ENCODE assay signal across 19 mouse cellular contexts in genomic region chr3:127126220-127126619, GRCm38 (mm10).
DNase-seq lines count a peak whose midpoint lies in the region; ATAC-seq and TF ChIP-seq lines count a peak whose summit lies in the region.
"Had no signal": no experiment of that assay in that cellular context is flagged by ENCODE, and none has a peak within 500 bp of the region (broad histone marks: within the 10 kb centered on the region; RNA-seq: fewer than 3 reads in every experiment).

No protein-coding gene starts in this region.

- H3K9ac ChIP-seq in liver, postnatal 0 days (replicated peaks), result no peak overlapping the region
- no peak overlapping the region for H3K9ac ChIP-seq in liver, embryonic 12.5 days
- H3K9ac ChIP-seq in lung, postnatal 0 days (replicated peaks; ENCODE audit: low read depth), result no peak overlapping the region
- H3K9ac ChIP-seq in stomach, embryonic 16.5 days (ENCODE audit: low read length), result no peak overlapping the region
- H3K9ac ChIP-seq: embryonic facial prominence, embryonic 15.5 days; heart, embryonic 12.5 days; hindbrain, embryonic 14.5 days had no signal

- intact Hi-C loops in gastrocnemius, adult 2 months (cut with DNase I), result no loop called here

- no peaks in the 10 kb centered on the region for H3K36me3 ChIP-seq in liver, postnatal 0 days (replicated peaks; ENCODE audit: insufficient read depth, low read length)
- no peaks in the 10 kb centered on the region for H3K36me3 ChIP-seq in liver, embryonic 12.5 days
- H3K36me3 ChIP-seq in lung, postnatal 0 days (ENCODE audit: insufficient read depth, low read length), result no peaks in the 10 kb centered on the region
- no peaks in the 10 kb centered on the region for H3K36me3 ChIP-seq in stomach, embryonic 16.5 days (ENCODE audit: control insufficient read depth, insufficient read depth, low read length)
- H3K36me3 ChIP-seq: embryonic facial prominence, embryonic 15.5 days; forebrain, embryonic 10.5 days; heart, embryonic 12.5 days; hindbrain, embryonic 10.5 days had no signal

- WGBS in liver, postnatal 0 days (ENCODE audit: insufficient replicate concordance), result 50% methylated on average over 3 of the region's 3 CpGs
- 53% methylated on average over 3 of the region's 3 CpGs for WGBS in liver, embryonic 12.5 days (ENCODE audit: insufficient replicate concordance)
- WGBS in lung, postnatal 0 days, result 17% methylated on average over 3 of the region's 3 CpGs
- 32% methylated on average over 3 of the region's 3 CpGs for WGBS in stomach, embryonic 16.5 days

- H3K27ac ChIP-seq in gastrocnemius, adult 2 months, result peak overlapping the region; percentile 20; the same call in 1 of the 2 replicates
- 0 out of 2 replicates have a peak overlapping the region, but pooled peaks have one; percentile 2 for H3K27ac ChIP-seq in liver, postnatal 0 days (ENCODE audit: low read depth)
- no peak overlapping the region for H3K27ac ChIP-seq in liver, embryonic 12.5 days
- no peak overlapping the region for H3K27ac ChIP-seq in lung, postnatal 0 days (ENCODE audit: low read length)
- H3K27ac ChIP-seq in stomach, embryonic 16.5 days (ENCODE audit: low read length), result peak overlapping the region; percentile 29
- H3K27ac ChIP-seq: embryonic facial prominence, embryonic 15.5 days; forebrain, embryonic 10.5 days; hindbrain, embryonic 10.5 days; hindbrain, embryonic 14.5 days had no signal

- no peak for ATAC-seq in liver, postnatal 0 days
- ATAC-seq in liver, embryonic 12.5 days, result no peak
- no peak for ATAC-seq in lung, postnatal 0 days
- no peak for ATAC-seq in stomach, embryonic 16.5 days (ENCODE audit: insufficient read depth, low FRiP score)
- ATAC-seq: forebrain, embryonic 14.5 days had no signal

- no peak for DNase-seq in gastrocnemius, adult 2 months
- DNase-seq in gastrocnemius, adult 8-10 months (ENCODE audit: low spot score in 2 of 2), result no peak
- no peak for DNase-seq in liver, postnatal 0 days
- peak; percentile 10 for DNase-seq in lung, postnatal 0 days (ENCODE audit: low spot score)
- no peak for DNase-seq in lung, postnatal 14 days
- no peak for DNase-seq in cerebellum, adult 9-11 months
- DNase-seq: adrenal gland, postnatal 14 days; cerebellum, adult 18-20 months; cerebellum, postnatal 10 days; gastrocnemius, postnatal 25 days had no signal

- H3K4me1 ChIP-seq in liver, postnatal 0 days (ENCODE audit: insufficient read depth), result peaks cover 2% of the 10 kb centered on the region; the same call in 1 of the 2 replicates
- H3K4me1 ChIP-seq in liver, embryonic 12.5 days, result no peaks in the 10 kb centered on the region
- H3K4me1 ChIP-seq in lung, postnatal 0 days (ENCODE audit: insufficient read depth, low read depth, low read length), result peaks cover 5% of the 10 kb centered on the region; the same call in 1 of the 2 replicates
- peaks cover 21% of the 10 kb centered on the region for H3K4me1 ChIP-seq in stomach, embryonic 16.5 days (ENCODE audit: control insufficient read depth, insufficient read depth, low read length)

- no peak overlapping the region for H3K4me2 ChIP-seq in liver, postnatal 0 days (ENCODE audit: low read depth, low read length)
- H3K4me2 ChIP-seq in liver, embryonic 12.5 days, result no peak overlapping the region
- no peak overlapping the region for H3K4me2 ChIP-seq in lung, postnatal 0 days (replicated peaks; ENCODE audit: low read depth, low read length)
- H3K4me2 ChIP-seq in stomach, embryonic 16.5 days (ENCODE audit: low read depth, low read length), result no peak overlapping the region
- H3K4me2 ChIP-seq: embryonic facial prominence, embryonic 15.5 days; heart, embryonic 12.5 days; hindbrain, embryonic 14.5 days had no signal

- TF ChIP-seq CTCF in gastrocnemius, adult 2 months (IDR thresholded peaks at IDR 0.05), result no peak
- no peak for TF ChIP-seq CTCF in liver, postnatal 0 days (IDR thresholded peaks at IDR 0.05; ENCODE audit: low read depth)
- TF ChIP-seq CTCF in lung, postnatal 0 days (IDR thresholded peaks at IDR 0.05), result no peak

- no peak for TF ChIP-seq EP300 in liver, postnatal 0 days (IDR thresholded peaks at IDR 0.05; ENCODE audit: low read depth)
- no peak for TF ChIP-seq EP300 in lung, postnatal 0 days (IDR thresholded peaks at IDR 0.05)

- no peaks in the 10 kb centered on the region for H3K27me3 ChIP-seq in liver, postnatal 0 days (ENCODE audit: insufficient read depth, low read length)
- H3K27me3 ChIP-seq in liver, embryonic 12.5 days (replicated peaks), result no peaks in the 10 kb centered on the region
- no peaks in the 10 kb centered on the region for H3K27me3 ChIP-seq in lung, postnatal 0 days (replicated peaks; ENCODE audit: insufficient read depth, low read length)
- no peaks in the 10 kb centered on the region for H3K27me3 ChIP-seq in stomach, embryonic 16.5 days (ENCODE audit: control insufficient read depth, insufficient read depth, low read length)
- H3K27me3 ChIP-seq: embryonic facial prominence, embryonic 15.5 days; heart, embryonic 12.5 days had no signal

- H3K4me3 ChIP-seq in gastrocnemius, adult 2 months, result no peak overlapping the region
- no peak overlapping the region for H3K4me3 ChIP-seq in liver, postnatal 0 days (ENCODE audit: low read depth, low read length)
- H3K4me3 ChIP-seq in liver, embryonic 12.5 days, result no peak overlapping the region
- H3K4me3 ChIP-seq in lung, postnatal 0 days (ENCODE audit: low read depth, low read length), result no peak overlapping the region
- no peak overlapping the region for H3K4me3 ChIP-seq in stomach, embryonic 16.5 days (replicated peaks; ENCODE audit: low read length)
- H3K4me3 ChIP-seq: embryonic facial prominence, embryonic 15.5 days; erythroblast, embryonic 14.5 days; forebrain, embryonic 10.5 days; heart, embryonic 12.5 days; hindbrain, embryonic 10.5 days had no signal

- no peaks in the 10 kb centered on the region for H3K9me3 ChIP-seq in liver, postnatal 0 days (ENCODE audit: low read length)
- no peaks in the 10 kb centered on the region for H3K9me3 ChIP-seq in liver, embryonic 12.5 days (replicated peaks)
- H3K9me3 ChIP-seq in lung, postnatal 0 days (ENCODE audit: low read length), result no peaks in the 10 kb centered on the region
- H3K9me3 ChIP-seq in stomach, embryonic 16.5 days (replicated peaks; ENCODE audit: control insufficient read depth, low read length), result no peaks in the 10 kb centered on the region
- H3K9me3 ChIP-seq: embryonic facial prominence, embryonic 15.5 days; forebrain, embryonic 10.5 days; heart, embryonic 12.5 days; hindbrain, embryonic 10.5 days had no signal

Comparison
In these comparisons a context has a peak if more than half of its experiments do, and no peak if none do; other contexts are left out.
1. H3K27ac ChIP-seq: peak in gastrocnemius, adult 2 months (single experiment), liver, postnatal 0 days (single experiment) and stomach, embryonic 16.5 days (single experiment); none in liver, embryonic 12.5 days (single experiment) and lung, postnatal 0 days (single experiment).